Mouse (Mus musculus) C2C12 (cell line): ENCODE measurements around the gene Ntpcr.

Source experiments
- CEBPB ChIP-seq: IDR thresholded peaks from one replicate; pipeline ENCODE4 v1.6.1; 2011; ENCODE audit warnings: low read depth, mild to moderate bottlenecking, control low read depth, moderate library complexity
- CTCF ChIP-seq: IDR thresholded peaks from one replicate; pipeline ENCODE4 v1.5.1; 2011; ENCODE audit not compliant: control insufficient read depth, insufficient read depth, insufficient read length
- FOSL1 ChIP-seq: IDR thresholded peaks from one replicate; pipeline ENCODE4 v1.8.0; 2011; ENCODE audit warnings: mild to moderate bottlenecking, low read length; ENCODE audit not compliant: poor library complexity, insufficient read depth, severe bottlenecking
- MAX ChIP-seq: IDR thresholded peaks from one replicate; pipeline ENCODE4 v1.6.1; 2011; ENCODE audit warnings: mild to moderate bottlenecking, control low read depth
- MYOG ChIP-seq: IDR thresholded peaks from one replicate; pipeline ENCODE4 v1.6.1; 2011; ENCODE audit not compliant: control insufficient read depth, insufficient read length; ENCODE audit errors: extremely low read depth
- USF1 ChIP-seq: IDR thresholded peaks from one replicate; pipeline ENCODE4 v1.6.1; 2011; ENCODE audit warnings: low read depth, mild to moderate bottlenecking, control low read depth, moderate library complexity

DNA sequence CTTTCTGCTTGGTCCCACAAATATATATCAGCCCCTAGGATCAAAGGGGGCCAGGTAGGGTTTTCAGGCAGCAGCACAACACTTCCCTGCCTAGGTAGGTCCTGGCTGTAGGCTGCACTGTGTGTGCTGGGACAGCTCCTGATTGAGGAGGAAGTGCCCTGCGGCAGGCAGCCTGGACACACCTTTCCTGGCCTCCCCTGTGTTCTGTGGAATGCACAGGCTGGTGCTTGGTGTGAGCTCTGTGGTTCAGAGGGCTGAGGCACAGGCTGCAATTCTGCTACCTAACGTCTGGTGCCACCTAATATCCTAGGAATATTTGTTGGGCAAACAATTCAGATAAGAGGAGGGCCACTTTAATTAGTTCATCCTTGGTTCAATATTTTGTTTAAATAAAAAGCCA lies 12.1 kb downstream of the Ntpcr start:
- TF ChIP-seq CTCF (no peak), MAX (no peak), USF1 (no peak), MYOG (no peak), CEBPB (no peak), FOSL1 (no peak)
